Mouse (Mus musculus) ES-Bruce4 (cell line): ENCODE measurements around the gene Bmp4.

ENCODE experiments used
- CTCF ChIP-seq: IDR thresholded peaks from one replicate; pipeline ENCODE4 v1.8.1; 2011; ENCODE audit warnings: low read depth, low read length
- POLR2A ChIP-seq: IDR thresholded peaks from one replicate; pipeline ENCODE4 v1.8.1; 2011; ENCODE audit warnings: low read length; ENCODE audit not compliant: insufficient read depth

DNA sequence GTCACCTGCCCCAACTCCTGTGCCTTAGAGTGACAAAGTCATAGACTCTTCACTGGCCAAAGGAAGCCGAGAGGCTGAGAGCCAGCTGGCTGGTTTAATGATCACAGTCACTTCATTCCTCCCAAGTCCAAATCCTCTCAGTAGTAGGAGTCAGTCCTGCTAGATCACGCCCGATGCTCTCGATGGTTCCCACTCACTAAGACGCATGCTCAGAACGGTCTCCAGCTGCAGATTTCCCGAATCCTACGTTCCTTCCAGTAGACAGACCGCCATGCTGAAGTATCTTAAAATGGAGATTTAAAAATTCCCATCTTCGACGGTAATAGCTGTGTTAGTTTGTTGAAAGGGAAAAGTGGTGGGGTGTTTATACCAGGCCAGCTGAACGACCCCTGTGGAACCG lies 36.8 kb upstream of the Bmp4 start:
- TF ChIP-seq POLR2A: no peak
- no peak for TF ChIP-seq CTCF
